Mouse (Mus musculus) forebrain, embryonic 13.5 days (tissue): ENCODE measurements around the gene Fli1. TPM values are rescaled to one million over a fixed set of nuclear protein-coding genes. Genes with fewer than 3 reads are reported as not detected.

Experiments used
- ATAC-seq: fragments of 200-750 bp; cut with Nextera tagmentation; 2 replicates; pipeline ENCODE4 v1.8.0; 2017
- H3K27ac ChIP-seq: fragments of 300-500 bp; sonication (generic); 2 replicates; pipeline ENCODE4 v1.5.1; 2015; ENCODE audit warnings: inconsistent platforms, mild to moderate bottlenecking, moderate library complexity
- H3K27me3 ChIP-seq: fragments of 300-500 bp; sonication (generic); 2 replicates; pipeline ENCODE4 v1.6.1; 2015; ENCODE audit warnings: mild to moderate bottlenecking, inconsistent platforms
- H3K36me3 ChIP-seq: fragments of 300-500 bp; sonication (generic); 2 replicates; pipeline ENCODE4 v1.6.1; 2015; ENCODE audit warnings: mild to moderate bottlenecking, inconsistent platforms; ENCODE audit not compliant: poor library complexity, severe bottlenecking
- H3K4me1 ChIP-seq: fragments of 300-500 bp; sonication (generic); 2 replicates; pipeline ENCODE4 v1.6.1; 2015; ENCODE audit warnings: inconsistent platforms
- H3K4me2 ChIP-seq: fragments of 300-500 bp; sonication (generic); 2 replicates; pipeline ENCODE4 v1.6.1; 2015; ENCODE audit warnings: inconsistent platforms, mild to moderate bottlenecking, moderate library complexity
- H3K4me3 ChIP-seq: fragments of 300-500 bp; sonication (generic); 2 replicates; pipeline ENCODE4 v1.5.1; 2015; ENCODE audit warnings: mild to moderate bottlenecking, inconsistent platforms
- H3K9ac ChIP-seq: fragments of 300-500 bp; sonication (generic); 2 replicates; pipeline ENCODE4 v1.6.1; 2015; ENCODE audit warnings: mild to moderate bottlenecking, inconsistent platforms
- H3K9me3 ChIP-seq: fragments of 300-500 bp; sonication (generic); replicated peaks from 2 replicates; pipeline ENCODE4 v1.6.1; 2016; ENCODE audit warnings: inconsistent platforms
- WGBS: fragments of 180-500 bp; shearing (Covaris S2); methylation state at CpG from one replicate; pipeline ENCODE4 v1.1.7; 2015; 5-methylcytosine and 5-hydroxymethylcytosine counted together
- polyA plus RNA-seq: library from polyadenylated mRNA; unstranded; fragments of >200 nt; fragmentation: Nextera tagmentation; extraction: Ambion mirVana; gene quantifications from 2 replicates; pipeline ENCODE4 v1.2.1, GENCODE M21; 2015

Gene Fli1
- polyA plus RNA-seq, 1 experiment from 2014 or later = 7.0 TPM

DNA sequence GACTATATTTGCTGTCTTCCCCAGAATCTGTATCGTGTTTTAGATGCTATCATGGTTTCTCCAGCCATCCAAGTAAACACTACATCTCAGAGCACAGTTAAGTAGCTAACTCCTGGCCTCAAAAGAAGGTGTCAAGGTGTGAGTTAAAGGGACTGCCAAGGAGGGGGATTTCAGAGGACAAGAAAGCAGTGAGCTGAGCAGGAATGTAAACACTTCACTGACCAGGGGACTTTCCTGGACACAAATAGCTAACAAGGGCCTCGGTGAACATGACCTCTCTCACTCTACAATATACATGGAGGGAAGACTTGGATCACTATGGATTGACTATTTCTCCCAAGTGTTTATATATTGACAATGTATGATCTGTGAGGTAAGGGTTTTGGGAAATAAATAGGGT, 49.9 kb downstream of the Fli1 start:
- H3K9me3 ChIP-seq = no peaks in the 10 kb centered on the region
- 91% methylated on average over 2 of the region's 2 CpGs for WGBS
- H3K4me1 ChIP-seq = peaks cover 16% of the 10 kb centered on the region
- no peak for ATAC-seq
- no peak overlapping the region for H3K27ac ChIP-seq
- H3K9ac ChIP-seq = no peak overlapping the region
- no peak overlapping the region for H3K4me2 ChIP-seq
- H3K36me3 ChIP-seq = no peaks in the 10 kb centered on the region
- no peaks in the 10 kb centered on the region for H3K27me3 ChIP-seq
- H3K4me3 ChIP-seq = no peak overlapping the region

DNA sequence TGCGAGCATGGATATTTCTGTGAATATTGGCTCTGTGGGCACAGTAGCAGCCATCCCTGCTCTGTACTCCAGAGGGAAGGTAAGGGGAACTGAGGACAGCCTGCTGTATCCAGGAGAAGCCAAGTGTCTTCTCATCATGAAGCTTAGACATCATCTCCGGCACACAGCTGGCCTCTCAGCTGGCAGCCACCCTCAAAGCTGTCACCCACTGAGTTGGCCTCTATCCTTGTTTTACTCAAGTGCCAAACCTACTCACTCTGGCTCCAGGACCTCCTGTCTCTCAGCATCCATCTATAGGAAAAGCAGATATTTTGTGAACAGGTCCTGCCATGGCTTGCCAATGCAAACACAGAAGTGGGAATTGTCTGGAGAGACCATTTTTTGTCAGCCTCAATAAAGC, 51.2 kb downstream of the Fli1 start:
- Histone ChIP-seq H3K4me2 (no peak overlapping the region), H3K27me3 (no peaks in the 10 kb centered on the region), H3K9me3 (no peaks in the 10 kb centered on the region), H3K36me3 (no peaks in the 10 kb centered on the region), H3K9ac (no peak overlapping the region), H3K4me1 (peaks cover 16% of the 10 kb centered on the region), H3K27ac (no peak overlapping the region), H3K4me3 (no peak overlapping the region)
- 88% methylated on average over 2 of the region's 2 CpGs for WGBS
- no peak for ATAC-seq

- no peak overlapping the region for H3K9ac ChIP-seq
- H3K27ac ChIP-seq = no peak overlapping the region
- peaks cover 1% of the 10 kb centered on the region; the same call in 1 of the 2 replicates for H3K4me1 ChIP-seq
- 95% methylated on average over 4 of the region's 4 CpGs for WGBS
- no peaks in the 10 kb centered on the region for H3K27me3 ChIP-seq
- no peaks in the 10 kb centered on the region for H3K9me3 ChIP-seq
- H3K4me3 ChIP-seq = no peak overlapping the region
- H3K36me3 ChIP-seq = no peaks in the 10 kb centered on the region
- H3K4me2 ChIP-seq = no peak overlapping the region
- no peak for ATAC-seq
Measured at GRCm38 (mm10) chr9:32489794-32490358, 52.8 kb downstream of the Fli1 start.

DNA sequence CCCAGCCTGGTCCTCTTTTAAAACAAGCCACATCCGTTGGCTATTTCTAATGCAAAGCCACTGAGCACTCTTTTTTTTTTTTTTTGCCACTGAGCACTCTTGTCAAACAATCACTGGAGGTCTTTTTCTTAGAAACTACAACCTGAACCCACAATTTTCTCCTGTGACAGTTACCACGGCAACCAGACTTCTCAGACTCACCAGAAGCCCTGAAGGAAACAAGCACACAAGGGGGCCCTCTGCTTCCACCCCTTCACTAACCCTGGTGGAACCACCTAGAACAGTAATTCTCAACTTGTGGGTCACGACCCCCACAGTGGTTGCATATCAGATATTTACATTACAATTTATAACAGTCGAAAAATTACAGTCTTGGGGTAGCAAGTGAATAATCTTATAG, 53.3 kb downstream of the Fli1 start:
- Histone ChIP-seq H3K4me2 (no peak overlapping the region), H3K36me3 (no peaks in the 10 kb centered on the region), H3K4me3 (no peak overlapping the region), H3K9me3 (no peaks in the 10 kb centered on the region), H3K9ac (no peak overlapping the region), H3K4me1 (no peaks in the 10 kb centered on the region), H3K27ac (no peak overlapping the region), H3K27me3 (no peaks in the 10 kb centered on the region)
- WGBS = 68% methylated on average over 4 of the region's 4 CpGs
- no peak for ATAC-seq

GRCm38 (mm10) chr9:32488627-32489026, 54.0 kb downstream of the Fli1 start:
- no peaks in the 10 kb centered on the region for H3K4me1 ChIP-seq
- ATAC-seq = no peak
- no peaks in the 10 kb centered on the region for H3K27me3 ChIP-seq
- no peaks in the 10 kb centered on the region for H3K9me3 ChIP-seq
- H3K9ac ChIP-seq = no peak overlapping the region
- no peak overlapping the region for H3K4me3 ChIP-seq
- H3K36me3 ChIP-seq = no peaks in the 10 kb centered on the region
- H3K4me2 ChIP-seq = no peak overlapping the region
- no peak overlapping the region for H3K27ac ChIP-seq

GRCm38 (mm10) chr9:32487823-32488222, 54.8 kb downstream of the Fli1 start:
- no peaks in the 10 kb centered on the region for H3K27me3 ChIP-seq
- 93% methylated on average over 5 of the region's 5 CpGs for WGBS

GRCm38 (mm10) chr9:32487401-32487800, 55.3 kb downstream of the Fli1 start:
- ATAC-seq = no peak
- no peaks in the 10 kb centered on the region for H3K27me3 ChIP-seq
- H3K4me1 ChIP-seq = no peaks in the 10 kb centered on the region
- H3K36me3 ChIP-seq = no peaks in the 10 kb centered on the region
- WGBS = 82% methylated on average over 4 of the region's 4 CpGs
- H3K4me3 ChIP-seq = no peak overlapping the region
- H3K9me3 ChIP-seq = no peaks in the 10 kb centered on the region
- H3K9ac ChIP-seq = no peak overlapping the region
- H3K4me2 ChIP-seq = no peak overlapping the region
- no peak overlapping the region for H3K27ac ChIP-seq

More at GRCm38 (mm10) chr9:32487823-32488222, 54.8 kb downstream of the Fli1 start:
- H3K9me3 ChIP-seq = no peaks in the 10 kb centered on the region
- ATAC-seq = no peak
- H3K9ac ChIP-seq = no peak overlapping the region
- no peaks in the 10 kb centered on the region for H3K4me1 ChIP-seq
- no peak overlapping the region for H3K4me3 ChIP-seq
- H3K4me2 ChIP-seq = no peak overlapping the region
- no peak overlapping the region for H3K27ac ChIP-seq
- H3K36me3 ChIP-seq = no peaks in the 10 kb centered on the region

- H3K9me3 ChIP-seq = no peaks in the 10 kb centered on the region
- WGBS = 68% methylated on average over 5 of the region's 5 CpGs
- H3K9ac ChIP-seq = no peak overlapping the region
- ATAC-seq = no peak
- H3K4me1 ChIP-seq = 0 out of 2 replicates have a peak, but pooled peaks cover 3% of the 10 kb centered on the region
- H3K27ac ChIP-seq = no peak overlapping the region
- H3K27me3 ChIP-seq = no peaks in the 10 kb centered on the region
- no peak overlapping the region for H3K4me3 ChIP-seq
- no peaks in the 10 kb centered on the region for H3K36me3 ChIP-seq
- H3K4me2 ChIP-seq = no peak overlapping the region
Measured at GRCm38 (mm10) chr9:32480418-32480817, 62.2 kb downstream of the Fli1 start.

- no peak for ATAC-seq
- Histone ChIP-seq H3K4me3 (no peak overlapping the region), H3K9me3 (no peaks in the 10 kb centered on the region), H3K27me3 (no peaks in the 10 kb centered on the region), H3K9ac (no peak overlapping the region), H3K36me3 (no peaks in the 10 kb centered on the region), H3K27ac (no peak overlapping the region), H3K4me1 (0 out of 2 replicates have a peak, but pooled peaks cover 3% of the 10 kb centered on the region), H3K4me2 (no peak overlapping the region)
- WGBS = 73% methylated on average over 3 of the region's 3 CpGs
Measured at GRCm38 (mm10) chr9:32478799-32479198, 63.9 kb downstream of the Fli1 start.

DNA sequence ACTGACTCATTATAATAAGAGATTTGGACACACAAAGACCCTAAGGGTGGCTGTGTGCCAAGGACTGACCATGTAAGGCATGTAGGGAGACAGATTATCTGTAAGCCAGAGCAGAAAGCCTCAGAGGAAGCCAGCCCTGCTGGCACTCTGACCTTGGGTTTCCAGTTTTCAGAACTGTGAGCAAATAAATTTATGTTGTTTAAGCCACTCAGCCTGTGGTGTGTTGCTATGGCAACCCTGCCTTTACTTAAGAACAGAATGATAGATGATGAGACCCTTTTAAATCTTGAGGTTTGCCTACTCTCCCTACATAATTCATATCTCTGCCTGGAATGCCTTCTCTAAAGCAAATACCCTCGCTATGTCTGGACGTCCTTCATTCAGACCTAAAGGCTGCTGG, 64.6 kb downstream of the Fli1 start:
- H3K9ac ChIP-seq = no peak overlapping the region

GRCm38 (mm10) chr9:32476604-32477003, 66.1 kb downstream of the Fli1 start:
- ATAC-seq = no peak
- WGBS = 89% methylated on average over 10 of the region's 10 CpGs

More for the DNA sequence above, 64.6 kb downstream of the Fli1 start:
- WGBS = 64% methylated on average over 2 of the region's 2 CpGs
- Histone ChIP-seq H3K27ac (no peak overlapping the region), H3K4me3 (no peak overlapping the region), H3K4me1 (0 out of 2 replicates have a peak, but pooled peaks cover 3% of the 10 kb centered on the region), H3K9me3 (no peaks in the 10 kb centered on the region), H3K36me3 (no peaks in the 10 kb centered on the region), H3K4me2 (no peak overlapping the region), H3K27me3 (no peaks in the 10 kb centered on the region)
- no peak for ATAC-seq

DNA sequence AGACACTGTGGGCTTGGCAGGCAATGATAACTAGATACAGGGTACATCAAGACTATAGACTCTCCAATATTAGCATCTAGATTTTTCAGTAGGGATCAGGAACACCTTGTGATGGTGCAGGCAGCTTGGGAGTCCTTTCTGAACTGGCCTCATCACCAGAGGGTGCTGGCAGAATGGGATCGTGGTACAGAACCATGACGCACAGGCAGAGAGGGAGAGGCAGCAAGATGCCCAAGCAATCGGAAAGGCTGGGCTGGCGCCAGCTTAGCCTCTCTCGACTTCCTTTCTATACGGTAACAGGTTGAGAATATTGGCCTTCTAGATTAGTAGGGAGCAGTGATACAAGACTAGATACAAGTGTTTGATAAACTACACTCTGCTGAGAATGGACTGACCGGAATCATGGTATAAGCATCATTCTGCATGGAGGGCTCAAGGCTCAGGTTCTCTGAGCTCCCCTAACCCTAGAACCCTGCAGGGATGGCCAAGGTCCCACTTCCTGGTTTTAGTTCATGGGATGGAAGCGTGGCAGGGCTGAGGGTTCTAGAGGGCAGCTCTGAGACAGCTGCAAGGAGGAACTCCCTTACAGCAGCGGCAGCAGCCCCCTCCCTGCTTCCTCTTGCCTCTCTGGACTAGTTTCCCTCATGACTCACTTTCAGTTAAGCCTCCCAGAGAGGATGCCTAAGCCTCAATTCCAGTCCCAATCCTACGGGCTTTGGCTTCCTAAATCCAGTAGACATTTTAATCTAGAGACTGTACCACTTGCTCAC, 67.9 kb downstream of the Fli1 start:
- no peaks in the 10 kb centered on the region for H3K27me3 ChIP-seq
- no peak overlapping the region for H3K9ac ChIP-seq
- H3K36me3 ChIP-seq = no peaks in the 10 kb centered on the region
- 89% methylated on average over 10 of the region's 10 CpGs for WGBS
- no peaks in the 10 kb centered on the region for H3K9me3 ChIP-seq
- H3K4me2 ChIP-seq = no peak overlapping the region
- ATAC-seq = no peak
- H3K4me3 ChIP-seq = no peak overlapping the region
- no peak overlapping the region for H3K27ac ChIP-seq
- H3K4me1 ChIP-seq = 0 out of 2 replicates have a peak, but pooled peaks cover 3% of the 10 kb centered on the region

More at GRCm38 (mm10) chr9:32476604-32477003, 66.1 kb downstream of the Fli1 start:
- Histone ChIP-seq H3K36me3 (no peaks in the 10 kb centered on the region), H3K27ac (no peak overlapping the region), H3K4me3 (no peak overlapping the region), H3K9ac (no peak overlapping the region), H3K4me1 (0 out of 2 replicates have a peak, but pooled peaks cover 3% of the 10 kb centered on the region), H3K9me3 (no peaks in the 10 kb centered on the region), H3K27me3 (no peaks in the 10 kb centered on the region), H3K4me2 (no peak overlapping the region)
